ENCODE assay signal across 20 mouse cellular contexts in genomic region chr2:135627821-135628220, GRCm38 (mm10).
"Had no signal": no experiment of that assay in that cellular context is flagged by ENCODE, and none has a peak within 500 bp of the region (broad histone marks: within the 10 kb centered on the region; RNA-seq: fewer than 3 reads in every experiment).

No protein-coding gene starts in this region.

- ATAC-seq: midbrain, embryonic 16.5 days had no signal

- DNase-seq: liver, embryonic 13.5 days; lung, adult 18-20 months; lung, embryonic 14.5 days; lung, postnatal 10 days; lung, postnatal 4 days; midbrain, embryonic 14.5 days; retina, postnatal 1 day; right cerebral cortex, adult 18-20 months; right cerebral cortex, postnatal 25 days; thymus, adult 2 months; thymus, postnatal 25 days; thymus, postnatal 4 days had no signal

- H3K9me3 ChIP-seq: liver, embryonic 13.5 days; midbrain, embryonic 10.5 days; midbrain, embryonic 12.5 days; neural tube, embryonic 13.5 days; neural tube, embryonic 15.5 days; stomach, embryonic 15.5 days had no signal

- H3K9ac ChIP-seq: liver, embryonic 13.5 days; lung, embryonic 14.5 days; midbrain, embryonic 12.5 days; neural tube, embryonic 13.5 days; neural tube, embryonic 15.5 days; stomach, embryonic 15.5 days had no signal

- H3K4me1 ChIP-seq: liver, embryonic 13.5 days; midbrain, embryonic 12.5 days; neural tube, embryonic 13.5 days; neural tube, embryonic 15.5 days; stomach, embryonic 15.5 days had no signal

- H3K4me2 ChIP-seq: liver, embryonic 13.5 days; lung, embryonic 14.5 days; midbrain, embryonic 12.5 days; neural tube, embryonic 13.5 days; neural tube, embryonic 15.5 days; stomach, embryonic 15.5 days had no signal

- H3K36me3 ChIP-seq: liver, embryonic 13.5 days; midbrain, embryonic 10.5 days; midbrain, embryonic 12.5 days; neural tube, embryonic 13.5 days; neural tube, embryonic 15.5 days; stomach, embryonic 15.5 days had no signal

- H3K27ac ChIP-seq: liver, embryonic 13.5 days; midbrain, embryonic 10.5 days; midbrain, embryonic 12.5 days; neural tube, embryonic 13.5 days; neural tube, embryonic 15.5 days; stomach, embryonic 15.5 days; stomach, postnatal 0 days had no signal

- H3K27me3 ChIP-seq: liver, embryonic 13.5 days; midbrain, embryonic 12.5 days; neural tube, embryonic 13.5 days; neural tube, embryonic 15.5 days; stomach, embryonic 15.5 days had no signal

- H3K4me3 ChIP-seq: liver, embryonic 13.5 days; midbrain, embryonic 10.5 days; midbrain, embryonic 12.5 days; myocyte; neural tube, embryonic 13.5 days; neural tube, embryonic 15.5 days; stomach, embryonic 15.5 days had no signal
